In genomic region chr2:135926660-135927343, GRCm38 (mm10) we compare ENCODE assay signal across 8 mouse cellular contexts.
DNase-seq lines count a peak whose midpoint lies in the region; ATAC-seq lines count a peak whose summit lies in the region.

No protein-coding gene starts in this region.

- H3K36me3 ChIP-seq in kidney, embryonic 14.5 days (ENCODE audit: control insufficient read depth, insufficient read depth, low read length), result no peaks in the 10 kb centered on the region
- H3K36me3 ChIP-seq in heart, embryonic 16.5 days (ENCODE audit: control insufficient read depth, insufficient read depth), result no peaks in the 10 kb centered on the region

- H3K27me3 ChIP-seq in kidney, embryonic 14.5 days (ENCODE audit: control insufficient read depth, insufficient read depth, low read length), result no peaks in the 10 kb centered on the region
- H3K27me3 ChIP-seq in heart, embryonic 16.5 days (ENCODE audit: control insufficient read depth, insufficient read depth, low read length), result no peaks in the 10 kb centered on the region

- DNase-seq in kidney, adult 11 months, result peak; percentile 44
- DNase-seq in NIH3T3 (ENCODE audit: low read depth), result peak; percentile 82
- peak; percentile 77 for DNase-seq in cerebellum, adult 9-11 months
- DNase-seq in large intestine, adult 2 months (ENCODE audit: low read depth, low spot score), result peak; percentile 22
- DNase-seq in lung, postnatal 36 days, result peak; percentile 91
- peak; percentile 31 for DNase-seq in telencephalon, adult 2 months (ENCODE audit: low read depth, low spot score)

- no peak for ATAC-seq in kidney, embryonic 14.5 days (ENCODE audit: low FRiP score, low TSS enrichment)
- peak; percentile 37; the same call in 1 of the 2 replicates for ATAC-seq in heart, embryonic 16.5 days (replicated peaks; ENCODE audit: extremely low read depth, insufficient read depth, low FRiP score)

- 78% methylated on average over 8 of the region's 8 CpGs for WGBS in kidney, embryonic 14.5 days
- WGBS in heart, embryonic 16.5 days, result 70% methylated on average over 8 of the region's 8 CpGs
- 70% methylated on average over 8 of the region's 8 CpGs for WGBS in large intestine, adult 2 months

- H3K4me2 ChIP-seq in kidney, embryonic 14.5 days (replicated peaks; ENCODE audit: low read depth, low read length), result no peak overlapping the region
- H3K4me2 ChIP-seq in heart, embryonic 16.5 days (ENCODE audit: low read depth, low read length), result no peak overlapping the region

- no peak overlapping the region for H3K27ac ChIP-seq in kidney, embryonic 14.5 days (ENCODE audit: low read depth, low read length)
- no peak overlapping the region for H3K27ac ChIP-seq in heart, embryonic 16.5 days (ENCODE audit: low read length)

- no peak overlapping the region for H3K9ac ChIP-seq in kidney, embryonic 14.5 days (ENCODE audit: low read depth, low read length)
- H3K9ac ChIP-seq in heart, embryonic 16.5 days (ENCODE audit: low read length), result no peak overlapping the region

- H3K4me3 ChIP-seq in kidney, embryonic 14.5 days (ENCODE audit: low read length), result no peak overlapping the region
- H3K4me3 ChIP-seq in heart, embryonic 16.5 days (ENCODE audit: low read length), result no peak overlapping the region

- no peaks in the 10 kb centered on the region for H3K4me1 ChIP-seq in kidney, embryonic 14.5 days (ENCODE audit: control insufficient read depth, insufficient read depth, low read length)
- H3K4me1 ChIP-seq in heart, embryonic 16.5 days (ENCODE audit: control insufficient read depth, insufficient read depth, low read length), result no peaks in the 10 kb centered on the region

- no peaks in the 10 kb centered on the region for H3K9me3 ChIP-seq in kidney, embryonic 14.5 days (ENCODE audit: control insufficient read depth, low read length)
- H3K9me3 ChIP-seq in heart, embryonic 16.5 days (replicated peaks; ENCODE audit: control insufficient read depth, low read length), result no peaks in the 10 kb centered on the region

Comparison
In these comparisons a context has a peak if more than half of its experiments do, and no peak if none do; other contexts are left out.
1. DNase-seq: peak in every context shown above with its lines; median percentile 91 in lung, postnatal 36 days; 82 in NIH3T3; 77 in cerebellum, adult 9-11 months; 44 in kidney, adult 11 months; 31 in telencephalon, adult 2 months; 22 in large intestine, adult 2 months.